Mouse (Mus musculus) liver, embryonic 13.5 days (tissue): ENCODE measurements around the gene Hlf. TPM values are rescaled to one million over a fixed set of nuclear protein-coding genes. Genes with fewer than 3 reads are reported as not detected.
A peak's percentile ranks its signal among the peaks of the same experiment; 100 is the strongest.

Experiments
- ATAC-seq: fragments of 200-750 bp; cut with Nextera tagmentation; 2 replicates; pipeline ENCODE4 v1.8.0; 2017; ENCODE audit warnings: low read depth, mild to moderate bottlenecking, moderate number of reproducible peaks, moderate library complexity
- DNase-seq: peaks from one replicate; pipeline ENCODE4 v3.0.0; 2022
- H3K27ac ChIP-seq: fragments of 300-500 bp; sonication (generic); 2 replicates; pipeline ENCODE4 v1.5.1; 2015; ENCODE audit warnings: moderate library complexity, mild to moderate bottlenecking, inconsistent platforms
- H3K27me3 ChIP-seq: fragments of 300-500 bp; sonication (generic); 2 replicates; pipeline ENCODE4 v1.6.1; 2015; ENCODE audit warnings: mild to moderate bottlenecking, inconsistent platforms
- H3K36me3 ChIP-seq: fragments of 300-500 bp; sonication (generic); 2 replicates; pipeline ENCODE4 v1.6.1; 2015; ENCODE audit warnings: mild to moderate bottlenecking, inconsistent platforms
- H3K4me1 ChIP-seq: fragments of 300-500 bp; sonication (generic); replicated peaks from 2 replicates; pipeline ENCODE4 v1.6.1; 2015; ENCODE audit warnings: inconsistent platforms
- H3K4me2 ChIP-seq: fragments of 300-500 bp; sonication (generic); 2 replicates; pipeline ENCODE4 v1.6.1; 2015; ENCODE audit warnings: inconsistent platforms, mild to moderate bottlenecking, moderate library complexity
- H3K4me3 ChIP-seq: fragments of 300-500 bp; sonication (generic); replicated peaks from 2 replicates; pipeline ENCODE4 v1.5.1; 2015; ENCODE audit warnings: mild to moderate bottlenecking, inconsistent platforms
- H3K9ac ChIP-seq: fragments of 300-500 bp; sonication (generic); 2 replicates; pipeline ENCODE4 v1.6.1; 2015; ENCODE audit warnings: mild to moderate bottlenecking, inconsistent platforms
- H3K9me3 ChIP-seq: fragments of 300-500 bp; sonication (generic); replicated peaks from 2 replicates; pipeline ENCODE4 v1.6.1; 2016; ENCODE audit warnings: inconsistent platforms
- WGBS: fragments of 180-500 bp; shearing (Covaris S2); methylation state at CpG from one replicate; pipeline ENCODE4 v1.1.7; 2015; ENCODE audit not compliant: insufficient replicate concordance; 5-methylcytosine and 5-hydroxymethylcytosine counted together
- polyA plus RNA-seq: library from polyadenylated mRNA; unstranded; fragments of >200 nt; fragmentation: Nextera tagmentation; extraction: Ambion mirVana; gene quantifications from 2 replicates; pipeline ENCODE4 v1.2.1, GENCODE M21; 2015

Hlf gene
- polyA plus RNA-seq, 1 experiment from 2014 or later, result 3.6 TPM

DNA sequence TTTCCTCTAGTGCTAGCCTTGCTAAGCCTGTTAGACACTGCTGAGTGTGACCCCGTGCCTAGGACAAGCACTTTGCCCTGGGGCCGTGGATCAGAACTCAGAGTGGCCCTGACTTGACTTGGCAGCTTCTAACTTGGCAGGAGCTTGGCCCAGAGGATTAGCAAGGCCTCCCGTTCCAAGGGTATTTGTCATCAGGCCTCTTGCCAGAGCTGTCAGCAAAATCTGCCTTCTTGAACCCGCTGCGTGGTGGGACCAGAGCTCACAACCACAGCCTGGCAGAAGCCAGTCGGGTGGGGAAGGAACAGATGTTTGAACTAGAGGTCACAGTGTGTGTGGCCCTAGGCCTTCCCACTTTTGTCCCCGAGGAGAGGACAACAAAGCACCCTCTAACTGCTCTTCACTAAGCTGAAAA is 35.4 kb downstream of the Hlf start:
- H3K4me3 ChIP-seq, result no peak overlapping the region
- no peaks in the 10 kb centered on the region for H3K27me3 ChIP-seq
- H3K36me3 ChIP-seq, result no peaks in the 10 kb centered on the region
- H3K27ac ChIP-seq, result peak overlapping the region; percentile 75
- no peak overlapping the region for H3K9ac ChIP-seq
- ATAC-seq (no peak), DNase-seq (no peak)
- no peaks in the 10 kb centered on the region for H3K9me3 ChIP-seq
- no peak overlapping the region for H3K4me2 ChIP-seq
- 48% methylated on average over 7 of the region's 7 CpGs for WGBS
- peaks cover 23% of the 10 kb centered on the region for H3K4me1 ChIP-seq

DNA sequence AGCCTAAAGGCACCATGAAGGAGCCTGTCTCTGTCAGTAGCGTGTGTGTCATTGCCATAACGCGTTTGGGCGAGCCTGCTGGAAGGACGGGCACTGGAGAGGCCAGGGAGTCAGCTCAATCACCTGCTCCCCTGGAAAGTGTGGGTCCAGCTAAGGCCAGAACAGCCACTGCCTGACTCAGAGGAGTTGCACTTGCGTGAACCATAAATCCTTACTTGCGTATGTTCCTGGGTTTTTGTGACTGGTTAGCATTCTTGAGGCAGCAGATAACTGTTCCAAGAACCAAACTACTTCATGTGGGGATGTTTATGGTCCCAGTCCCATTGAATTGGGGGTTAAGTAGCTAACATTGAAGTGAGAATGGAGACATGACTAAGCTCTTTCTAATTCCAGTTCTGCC is 38.0 kb downstream of the Hlf start:
- Histone ChIP-seq H3K4me3 (no peak overlapping the region), H3K4me2 (no peak overlapping the region), H3K9ac (no peak overlapping the region), H3K9me3 (no peaks in the 10 kb centered on the region), H3K27ac (no peak overlapping the region), H3K27me3 (no peaks in the 10 kb centered on the region), H3K4me1 (peaks cover 23% of the 10 kb centered on the region), H3K36me3 (no peaks in the 10 kb centered on the region)
- WGBS, result 77% methylated on average over 7 of the region's 7 CpGs
- DNase-seq, result no peak
- no peak for ATAC-seq

DNA sequence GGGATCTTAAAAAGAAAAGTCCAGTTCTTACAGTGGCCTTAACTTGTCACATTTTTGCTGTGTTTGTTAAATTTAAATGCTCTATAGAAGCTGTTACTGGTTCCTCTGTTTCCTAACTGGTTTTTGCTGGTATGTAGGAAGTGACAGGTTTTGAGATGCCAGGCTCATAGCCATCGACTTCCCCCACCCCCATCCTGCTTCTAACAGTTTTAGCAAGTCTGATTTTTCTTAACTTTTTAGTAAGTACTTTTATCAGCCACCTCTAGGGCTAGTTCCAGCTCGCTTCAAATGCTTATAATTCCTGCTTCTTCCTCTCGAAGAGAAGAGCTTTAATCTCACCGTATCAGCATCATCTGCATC is 40.6 kb downstream of the Hlf start:
- ATAC-seq, result no peak
- DNase-seq, result no peak
- Histone ChIP-seq H3K27me3 (no peaks in the 10 kb centered on the region), H3K4me2 (no peak overlapping the region), H3K36me3 (no peaks in the 10 kb centered on the region), H3K4me1 (peaks cover 4% of the 10 kb centered on the region; the same call in 1 of the 2 replicates), H3K9ac (no peak overlapping the region), H3K4me3 (no peak overlapping the region), H3K9me3 (no peaks in the 10 kb centered on the region), H3K27ac (no peak overlapping the region)
- 51% methylated on average over 4 of the region's 4 CpGs for WGBS

DNA sequence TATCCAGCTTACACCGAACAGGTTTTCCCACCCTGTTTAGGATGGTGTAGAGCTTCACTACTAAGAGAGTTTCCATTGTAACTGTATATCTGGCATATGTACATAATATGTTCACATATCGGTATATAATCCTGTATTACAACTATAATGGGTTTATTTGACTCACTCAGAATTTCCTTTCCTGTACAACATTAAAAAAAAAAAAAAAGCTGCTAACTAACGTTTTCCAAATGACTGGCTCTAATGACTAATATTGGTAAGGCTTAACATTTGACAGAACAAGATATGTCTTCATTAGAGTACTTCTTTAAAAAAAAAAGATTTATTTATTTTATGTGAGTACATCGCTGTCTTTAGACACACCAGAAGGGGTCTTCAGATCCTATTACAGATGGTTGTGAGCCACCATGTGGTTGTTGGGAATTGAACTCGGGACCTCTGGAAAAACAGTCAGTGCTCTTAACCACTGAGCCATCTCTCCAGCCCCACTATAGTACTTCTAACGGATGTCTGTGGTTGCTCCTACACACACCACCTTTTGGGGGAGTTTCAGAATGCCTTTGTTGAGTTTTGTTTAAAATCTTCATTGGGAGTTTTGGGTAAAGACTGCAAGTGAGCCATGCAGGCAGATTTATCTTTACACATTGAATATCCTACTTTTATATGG is 41.1 kb downstream of the Hlf start:
- DNase-seq (no peak), ATAC-seq (no peak)
- no peaks in the 10 kb centered on the region for H3K4me1 ChIP-seq
- H3K27me3 ChIP-seq, result no peaks in the 10 kb centered on the region
- no peaks in the 10 kb centered on the region for H3K36me3 ChIP-seq
- no peak overlapping the region for H3K4me3 ChIP-seq
- H3K9ac ChIP-seq, result no peak overlapping the region
- no peaks in the 10 kb centered on the region for H3K9me3 ChIP-seq
- no peak overlapping the region for H3K27ac ChIP-seq
- H3K4me2 ChIP-seq, result no peak overlapping the region
- WGBS, result 63% methylated on average over 6 of the region's 6 CpGs

DNA sequence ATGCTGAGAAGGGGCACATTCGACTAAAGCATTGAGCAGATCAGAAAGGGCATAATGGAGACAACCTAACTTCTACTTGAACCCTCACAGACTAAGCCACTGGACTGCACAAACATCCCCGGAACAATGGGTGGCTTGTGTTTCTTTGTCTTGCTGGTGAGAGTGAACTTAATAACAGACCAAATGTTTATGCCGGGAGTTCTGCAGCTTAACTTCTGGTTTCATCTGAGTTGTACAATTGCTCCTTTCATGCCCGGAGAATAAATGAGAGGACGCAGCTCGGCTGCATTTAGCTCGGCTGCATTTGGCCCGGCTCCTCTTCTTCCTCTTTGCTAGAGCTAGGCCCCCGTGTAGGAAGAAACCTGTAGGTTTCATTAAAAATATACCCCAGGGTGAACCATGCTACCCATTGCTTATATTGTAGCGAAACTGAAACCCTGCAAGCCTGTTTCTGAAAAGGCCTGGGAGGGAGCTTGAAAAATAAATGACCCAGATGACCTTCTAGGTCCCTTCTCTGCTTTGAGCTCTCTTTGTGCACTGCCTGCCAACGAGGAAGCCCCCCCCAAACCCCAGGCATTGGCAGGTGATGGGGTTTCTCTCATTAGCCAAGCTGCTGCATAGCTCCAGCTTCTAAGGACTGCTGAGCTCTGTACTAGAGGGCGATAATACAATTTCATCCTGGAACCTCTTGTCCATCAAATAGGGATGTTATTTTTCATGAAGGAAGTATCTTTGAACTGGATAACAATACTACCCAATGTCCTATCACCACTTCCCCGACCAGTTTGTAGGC is 42.8 kb downstream of the Hlf start:
- H3K4me2 ChIP-seq, result no peak overlapping the region

DNA sequence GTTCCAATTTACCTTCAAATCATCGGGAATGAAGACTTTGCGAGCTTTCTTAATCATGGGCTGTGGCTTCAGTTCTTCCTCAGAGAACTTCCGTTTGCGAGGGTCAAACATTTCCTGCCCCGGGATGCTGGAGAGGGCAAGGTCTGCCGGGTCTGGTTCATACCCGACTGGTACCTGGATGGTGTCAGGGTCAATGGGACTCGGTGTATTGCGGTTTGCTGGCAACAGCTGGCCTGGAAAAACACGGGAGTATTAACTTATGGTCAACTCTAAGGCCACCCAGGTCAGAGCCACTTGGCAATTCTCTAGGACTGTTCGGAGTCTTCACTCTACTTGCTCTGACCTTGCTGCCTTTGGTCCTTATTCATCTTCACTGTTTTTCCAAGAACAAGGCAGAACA is 44.9 kb downstream of the Hlf start:
- H3K36me3 ChIP-seq, result peaks cover 2% of the 10 kb centered on the region; the same call in 1 of the 2 replicates
- DNase-seq (no peak), ATAC-seq (no peak)
- H3K4me1 ChIP-seq, result no peaks in the 10 kb centered on the region
- H3K9ac ChIP-seq, result no peak overlapping the region
- H3K27ac ChIP-seq, result no peak overlapping the region
- no peak overlapping the region for H3K4me3 ChIP-seq
- WGBS, result 77% methylated on average over 11 of the region's 11 CpGs
- H3K9me3 ChIP-seq, result no peaks in the 10 kb centered on the region
- H3K27me3 ChIP-seq, result no peaks in the 10 kb centered on the region
- H3K4me2 ChIP-seq, result no peak overlapping the region

More for the DNA sequence above, 42.8 kb downstream of the Hlf start:
- 63% methylated on average over 13 of the region's 13 CpGs for WGBS
- H3K4me1 ChIP-seq, result no peaks in the 10 kb centered on the region
- H3K4me3 ChIP-seq, result no peak overlapping the region
- peaks cover 2% of the 10 kb centered on the region; the same call in 1 of the 2 replicates for H3K36me3 ChIP-seq
- no peak overlapping the region for H3K27ac ChIP-seq
- ATAC-seq (no peak), DNase-seq (no peak)
- H3K9me3 ChIP-seq, result no peaks in the 10 kb centered on the region
- no peaks in the 10 kb centered on the region for H3K27me3 ChIP-seq
- H3K9ac ChIP-seq, result no peak overlapping the region

DNA sequence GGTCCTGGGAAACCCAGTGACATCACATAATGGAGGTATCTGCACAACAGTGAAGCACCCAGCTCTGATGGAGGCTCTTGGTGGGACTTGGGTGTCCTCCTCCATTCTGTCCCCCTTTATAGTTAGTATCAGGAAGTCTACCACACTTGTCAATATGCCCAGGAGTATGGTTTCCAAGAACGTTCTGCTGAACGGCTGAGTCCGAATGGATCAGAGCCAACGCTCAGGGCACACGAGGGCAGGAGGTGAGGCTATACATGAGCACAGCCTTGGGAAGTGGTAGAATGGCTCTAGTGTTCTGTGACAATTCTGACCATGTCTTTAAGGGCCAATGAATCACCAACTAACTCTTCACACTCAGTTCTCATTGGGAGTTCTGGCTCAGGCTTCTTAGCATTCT is 47.8 kb downstream of the Hlf start:
- Histone ChIP-seq H3K4me1 (no peaks in the 10 kb centered on the region), H3K36me3 (peaks cover 2% of the 10 kb centered on the region; the same call in 1 of the 2 replicates), H3K4me3 (no peak overlapping the region), H3K9ac (no peak overlapping the region), H3K27me3 (no peaks in the 10 kb centered on the region), H3K4me2 (no peak overlapping the region), H3K27ac (no peak overlapping the region), H3K9me3 (no peaks in the 10 kb centered on the region)
- ATAC-seq, result no peak
- no peak for DNase-seq
- WGBS, result 77% methylated on average over 5 of the region's 5 CpGs

DNA sequence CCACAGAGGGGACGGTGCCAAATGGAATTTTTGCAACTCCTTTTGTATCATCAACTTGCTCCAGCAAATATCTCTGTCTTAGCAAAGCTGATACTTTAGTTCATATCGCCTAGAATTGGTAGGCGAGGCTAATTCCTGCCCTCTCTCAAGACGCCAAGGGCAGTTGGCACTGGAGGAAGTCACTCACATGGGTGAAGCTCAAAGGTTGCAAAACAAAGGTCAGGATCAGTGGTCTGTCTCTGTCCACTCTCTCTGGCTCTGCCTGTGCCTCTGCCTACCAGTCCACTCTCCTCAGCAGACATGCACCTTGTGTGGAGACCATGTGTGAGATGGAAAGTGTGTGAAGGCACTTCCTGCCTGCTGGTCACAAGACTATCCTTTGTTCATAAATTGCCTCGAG is 48.4 kb downstream of the Hlf start:
- Histone ChIP-seq H3K36me3 (peaks cover 2% of the 10 kb centered on the region; the same call in 1 of the 2 replicates), H3K4me1 (no peaks in the 10 kb centered on the region), H3K27me3 (no peaks in the 10 kb centered on the region), H3K4me2 (no peak overlapping the region), H3K9ac (no peak overlapping the region), H3K4me3 (no peak overlapping the region), H3K9me3 (no peaks in the 10 kb centered on the region), H3K27ac (no peak overlapping the region)
- ATAC-seq (no peak), DNase-seq (no peak)
- 65% methylated on average over 5 of the region's 5 CpGs for WGBS

DNA sequence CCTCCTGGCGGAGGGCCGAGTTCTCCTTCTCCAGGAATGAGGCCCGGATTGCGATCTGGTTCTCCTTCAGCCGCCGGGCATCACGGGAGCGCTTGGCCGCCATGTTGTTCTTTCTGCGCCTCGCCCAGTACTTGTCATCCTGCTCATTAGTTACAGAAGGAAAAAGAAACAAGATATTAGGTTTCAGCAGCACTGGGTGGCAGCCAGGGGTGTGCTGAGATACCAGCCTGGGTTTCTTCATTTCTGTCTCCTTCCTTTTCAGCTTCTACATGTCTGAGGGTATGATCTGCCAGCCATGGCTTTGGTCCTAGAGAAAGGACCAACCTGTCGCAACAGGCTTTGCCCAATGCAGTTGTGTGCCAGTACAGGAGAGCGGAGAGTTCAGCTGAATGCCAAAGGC is 49.9 kb downstream of the Hlf start:
- no peak for ATAC-seq
- Histone ChIP-seq H3K9me3 (no peaks in the 10 kb centered on the region), H3K4me3 (no peak overlapping the region), H3K9ac (no peak overlapping the region), H3K36me3 (peaks cover 2% of the 10 kb centered on the region; the same call in 1 of the 2 replicates), H3K27me3 (no peaks in the 10 kb centered on the region), H3K27ac (no peak overlapping the region), H3K4me2 (no peak overlapping the region), H3K4me1 (no peaks in the 10 kb centered on the region)
- 76% methylated on average over 13 of the region's 13 CpGs for WGBS
- no peak for DNase-seq

DNA sequence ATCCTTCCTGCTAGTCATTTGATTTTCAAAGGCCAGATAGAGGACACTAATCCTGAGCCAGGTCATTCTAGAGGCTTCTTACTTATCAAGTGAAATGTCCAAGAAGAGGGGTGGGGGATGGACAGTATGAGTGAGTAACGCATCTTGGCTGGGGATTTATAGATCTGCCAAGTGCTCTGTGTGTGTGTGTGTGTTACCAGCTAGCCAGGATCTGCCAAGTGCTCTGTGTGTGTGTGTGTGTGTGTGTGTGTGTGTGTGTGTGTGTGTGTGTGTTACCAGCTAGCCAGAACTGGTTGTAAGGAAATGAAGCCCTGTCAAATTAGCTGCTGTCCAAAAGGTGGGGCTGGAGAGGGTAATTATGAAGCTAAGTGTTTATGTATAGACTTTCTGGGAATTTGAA is 55.9 kb downstream of the Hlf start:
- Histone ChIP-seq H3K27ac (no peak overlapping the region), H3K4me1 (no peaks in the 10 kb centered on the region), H3K36me3 (no peaks in the 10 kb centered on the region), H3K9me3 (no peaks in the 10 kb centered on the region), H3K4me3 (no peak overlapping the region), H3K9ac (no peak overlapping the region), H3K4me2 (no peak overlapping the region), H3K27me3 (no peaks in the 10 kb centered on the region)
- DNase-seq (no peak), ATAC-seq (no peak)
- 59% methylated on average over 1 of the region's 1 CpGs for WGBS

DNA sequence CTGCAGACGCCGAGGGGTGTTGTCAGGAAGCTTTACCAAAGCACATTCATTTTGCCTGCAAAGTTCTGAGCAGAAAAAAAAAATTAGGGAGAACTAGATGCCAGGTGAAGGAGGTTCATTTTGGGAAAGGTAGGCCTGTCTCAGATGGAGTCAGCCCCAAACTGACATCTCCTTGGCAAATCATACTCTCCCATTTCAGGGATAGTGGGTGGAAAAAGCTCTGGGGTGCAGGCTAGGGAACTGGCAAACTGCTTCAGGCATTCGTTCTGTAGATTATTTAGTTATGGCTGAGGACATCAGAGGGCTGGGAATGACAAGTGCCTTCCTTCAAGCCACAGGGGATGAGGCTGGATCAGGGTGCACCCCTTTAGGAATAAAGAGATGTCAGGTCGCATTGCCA is 58.0 kb downstream of the Hlf start:
- Histone ChIP-seq H3K4me3 (no peak overlapping the region), H3K27ac (no peak overlapping the region), H3K27me3 (no peaks in the 10 kb centered on the region), H3K36me3 (no peaks in the 10 kb centered on the region), H3K9me3 (no peaks in the 10 kb centered on the region), H3K9ac (no peak overlapping the region), H3K4me2 (no peak overlapping the region), H3K4me1 (no peaks in the 10 kb centered on the region)
- DNase-seq (no peak), ATAC-seq (no peak)
- 64% methylated on average over 4 of the region's 4 CpGs for WGBS

DNA sequence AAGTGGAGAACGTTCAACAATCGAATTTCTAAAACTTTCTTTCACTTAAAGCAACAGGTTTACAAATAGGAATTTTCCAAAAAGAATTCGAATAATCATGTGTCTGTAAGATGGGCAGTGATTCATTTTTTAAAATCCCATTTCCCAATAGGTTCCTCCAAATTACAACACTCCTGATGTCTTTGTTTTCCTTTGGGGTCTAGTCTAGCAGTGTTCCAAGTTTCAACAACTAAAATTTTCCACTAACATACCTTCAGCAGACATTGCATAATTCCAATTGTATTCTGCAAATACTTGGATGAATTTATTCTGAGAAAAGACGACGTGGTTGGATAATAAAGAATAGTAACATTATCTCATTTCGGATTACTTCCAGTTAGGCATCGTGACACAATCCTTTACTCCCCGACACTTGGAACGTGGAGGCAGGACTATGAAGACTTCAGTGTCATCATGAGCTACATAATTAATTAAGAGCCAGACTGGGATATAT is 60.4 kb downstream of the Hlf start:
- H3K4me1 ChIP-seq, result no peaks in the 10 kb centered on the region
- H3K4me2 ChIP-seq, result no peak overlapping the region
- H3K9me3 ChIP-seq, result no peaks in the 10 kb centered on the region
- WGBS, result 61% methylated on average over 9 of the region's 9 CpGs
- ATAC-seq, result no peak
- no peak for DNase-seq
- H3K27me3 ChIP-seq, result no peaks in the 10 kb centered on the region
- H3K36me3 ChIP-seq, result no peaks in the 10 kb centered on the region
- H3K4me3 ChIP-seq, result no peak overlapping the region
- no peak overlapping the region for H3K9ac ChIP-seq
- no peak overlapping the region for H3K27ac ChIP-seq
